Mouse (Mus musculus) Patski (cell line): ENCODE results near the gene Slc25a39. TPM values are rescaled to one million over a fixed set of nuclear protein-coding genes. Genes with fewer than 3 reads are reported as not detected.

Experiments
- ATAC-seq: fragments of 100-300 bp; one replicate; pipeline ENCODE4 v1.8.0; 2021
- CTCF ChIA-PET: fragments of 350-600 bp; sonication (Branson Sonifier 250); formaldehyde crosslinking; loops from one replicate; lab custom pipeline; 2022; ENCODE audit warnings: inconsistent platforms; lab: Charles Lee
- POLR2A ChIA-PET: fragments of 350-600 bp; sonication (Branson Sonifier 250); formaldehyde crosslinking; loops from one replicate; lab custom pipeline; 2022; ENCODE audit warnings: antibody characterized with exemption, inconsistent platforms; lab: Charles Lee
- DNase-seq: peaks from one replicate; pipeline ENCODE4 v3.0.0-alpha.2; 2011; ENCODE audit warnings: low read depth, low spot score
- H3K27me3 ChIP-seq: fragments of 371-371 bp; one replicate; pipeline ENCODE4 v1.5.1; 2021
- CTCF ChIP-seq: fragments of 100-300 bp; IDR thresholded peaks from one replicate; pipeline ENCODE4 v1.5.1; 2021
- in situ Hi-C: fragments of 300-500 bp; cut with MboI; formaldehyde crosslinking; loops from 3 replicates; pipeline ENCODE4 v1.11.1; 2018; ENCODE audit warnings: low pct_unique_long_range_greater_than_20kb, mixed read lengths
- polyA plus RNA-seq: library from polyadenylated mRNA; unstranded; gene quantifications from one replicate; pipeline ENCODE4 v1.2.3, GENCODE M21; 2021

Gene Slc25a39
- polyA plus RNA-seq, 1 experiment from 2014 or later, result 388 TPM

GRCm38 (mm10) chr11:102353021-102353431, 54.7 kb downstream of the Slc25a39 start:
- no peak for TF ChIP-seq CTCF
- ChIA-PET CTCF (no interaction called here), POLR2A (no interaction called here)
- DNase-seq (no peak), ATAC-seq (no peak)
- in situ Hi-C loops, result no loop called here
- H3K27me3 ChIP-seq, result peaks cover 30% of the 10 kb centered on the region

Other genes with a start within 250 kb of the Slc25a39 start
- 45.0 TPM for gene Lsm12, start 222.7 kb downstream of the Slc25a39 start, polyA plus RNA-seq
- 110 TPM for gene G6pc3, start 218.3 kb downstream of the Slc25a39 start, polyA plus RNA-seq
- 63.8 TPM for gene Hdac5, start 177.8 kb downstream of the Slc25a39 start, polyA plus RNA-seq
- gene BC030867, start 159.1 kb downstream of the Slc25a39 start, polyA plus RNA-seq, result 6.8 TPM
- gene Asb16, start 139.2 kb downstream of the Slc25a39 start, polyA plus RNA-seq, result 0.28 TPM
- 60.5 TPM for gene Tmub2, start 123.0 kb downstream of the Slc25a39 start, polyA plus RNA-seq
- gene Atxn7l3, start 111.3 kb downstream of the Slc25a39 start, polyA plus RNA-seq, result 53.4 TPM
- 101 TPM for gene Ubtf, start 88.2 kb downstream of the Slc25a39 start, polyA plus RNA-seq
- not detected for gene Slc4a1, start 41.7 kb downstream of the Slc25a39 start, polyA plus RNA-seq
- gene Rundc3a, start 14.5 kb downstream of the Slc25a39 start, polyA plus RNA-seq, result 12.1 TPM
- gene Grn, start 22.4 kb upstream of the Slc25a39 start, polyA plus RNA-seq, result 491 TPM
- gene Fam171a2, start 39.7 kb upstream of the Slc25a39 start, polyA plus RNA-seq, result 13.1 TPM
- gene Itga2b, start 62.2 kb upstream of the Slc25a39 start, polyA plus RNA-seq, result 1.9 TPM
- 27.5 TPM for gene Gpatch8, start 148.4 kb upstream of the Slc25a39 start, polyA plus RNA-seq
- not detected for gene Gm11627, start 171.5 kb upstream of the Slc25a39 start, polyA plus RNA-seq
- gene Fzd2, start 196.4 kb upstream of the Slc25a39 start, polyA plus RNA-seq, result 16.9 TPM